Mouse (Mus musculus) gastrocnemius, adult 2 months (tissue): ENCODE data around the gene Ngly1. TPM values are rescaled to one million over a fixed set of nuclear protein-coding genes. Genes with fewer than 3 reads are reported as not detected.

Experiments
- DNase-seq: peaks from one replicate; pipeline ENCODE4 v3.0.0; 2022
- H3K27ac ChIP-seq: fragments of 200-600 bp; 2 replicates; pipeline ENCODE4 v1.8.1; 2022; ENCODE audit warnings: mild to moderate bottlenecking
- H3K4me3 ChIP-seq: fragments of 200-600 bp; 2 replicates; pipeline ENCODE4 v1.8.1; 2022; ENCODE audit warnings: mild to moderate bottlenecking, moderate library complexity
- CTCF ChIP-seq: fragments of 200-600 bp; IDR thresholded peaks from 2 replicates; pipeline ENCODE4 v1.8.1; 2022; ENCODE audit warnings: antibody characterized with exemption, mild to moderate bottlenecking, moderate library complexity
- intact Hi-C: fragments of 180-260 bp; cut with DNase I; formaldehyde crosslinking; loops from one replicate; pipeline ENCODE4 v1.15.1; 2025
- total RNA-seq, 2 experiments: library from RNA; stranded (reverse); gene quantifications; 2 replicates each; pipeline ENCODE4 v1.2.3; 2021

Gene Ngly1
- total RNA-seq, 2 experiments from 2014 or later = 46.7 to 52.5 TPM

DNA sequence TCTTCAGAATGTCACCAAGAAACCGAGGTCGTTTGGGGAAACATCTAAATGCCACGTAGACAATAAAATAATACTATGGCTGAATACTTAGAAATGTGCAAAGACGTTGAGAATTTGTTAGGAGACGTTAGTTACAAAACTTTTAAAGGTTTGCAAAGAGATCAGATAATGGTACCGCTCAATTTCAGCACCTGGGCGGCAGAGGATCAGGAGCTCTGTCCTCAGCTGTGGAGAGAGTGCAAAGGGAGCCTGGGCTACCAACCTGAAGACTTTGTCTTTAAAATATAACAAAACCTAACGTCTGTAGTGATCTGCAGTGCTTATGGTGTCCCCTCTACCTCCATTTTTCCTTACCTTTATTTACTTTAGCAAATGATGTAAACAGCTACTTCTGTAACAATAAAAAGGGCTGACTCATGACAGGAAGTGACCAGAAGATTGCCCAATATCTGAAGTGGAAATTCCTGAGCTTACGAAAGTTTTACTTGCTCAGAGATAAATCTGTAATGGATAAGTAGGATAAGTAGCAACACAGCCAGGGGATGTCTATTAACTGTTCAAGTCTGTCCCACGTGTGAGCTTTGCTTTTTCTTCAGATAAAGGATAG lies 5.4 kb upstream of the Ngly1 start:
- DNase-seq = no peak
- Histone ChIP-seq H3K27ac (peak overlapping the region; percentile 93), H3K4me3 (peak overlapping the region; percentile 83)
- TF ChIP-seq CTCF = no peak
- intact Hi-C loops = no loop called here

DNA sequence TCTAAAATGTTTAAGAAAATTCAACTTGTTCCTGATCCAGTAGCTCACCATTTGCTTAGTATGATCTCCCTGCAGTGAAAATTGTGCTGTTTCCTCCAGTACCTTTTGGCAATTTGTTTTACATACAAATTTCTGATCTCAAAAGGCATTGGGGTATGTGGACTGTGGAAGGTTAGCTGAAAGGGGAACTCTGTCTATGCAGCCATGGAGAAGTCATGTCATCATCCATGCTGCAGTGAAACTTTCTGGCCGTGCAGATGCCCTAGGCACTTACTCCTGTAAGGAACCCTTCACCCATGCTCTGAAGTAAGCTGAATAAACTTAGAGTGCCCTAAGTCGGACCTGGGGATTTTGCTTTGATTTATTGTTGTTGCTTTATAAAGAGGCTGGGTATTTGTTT lies 4.7 kb upstream of the Ngly1 start:
- peak overlapping the region; percentile 83 for H3K4me3 ChIP-seq
- intact Hi-C loops = no loop called here
- H3K27ac ChIP-seq = peak overlapping the region; percentile 93
- no peak for DNase-seq
- no peak for TF ChIP-seq CTCF

DNA sequence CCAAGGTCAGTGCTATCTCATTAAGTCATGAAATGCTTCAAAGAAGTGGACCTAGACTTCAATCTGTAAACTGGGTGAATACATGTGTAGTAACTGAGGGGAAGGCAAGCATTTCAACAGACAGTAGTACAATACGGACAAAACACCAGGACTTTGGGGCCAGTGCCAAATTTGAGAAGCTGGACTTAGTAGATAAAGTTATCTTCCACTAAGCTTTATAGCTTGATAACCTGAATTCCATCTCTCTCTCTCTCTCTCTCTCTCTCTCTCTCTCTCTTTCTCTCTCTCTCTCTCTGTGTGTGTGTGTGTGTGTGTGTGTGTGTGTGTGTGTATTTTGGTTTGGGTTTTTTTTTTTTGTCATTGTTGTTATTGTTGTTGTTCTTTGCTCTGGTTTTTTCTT lies 4.0 kb upstream of the Ngly1 start:
- H3K27ac ChIP-seq = no peak overlapping the region
- no peak for DNase-seq
- no peak for TF ChIP-seq CTCF
- intact Hi-C loops = no loop called here
- H3K4me3 ChIP-seq = no peak overlapping the region

DNA sequence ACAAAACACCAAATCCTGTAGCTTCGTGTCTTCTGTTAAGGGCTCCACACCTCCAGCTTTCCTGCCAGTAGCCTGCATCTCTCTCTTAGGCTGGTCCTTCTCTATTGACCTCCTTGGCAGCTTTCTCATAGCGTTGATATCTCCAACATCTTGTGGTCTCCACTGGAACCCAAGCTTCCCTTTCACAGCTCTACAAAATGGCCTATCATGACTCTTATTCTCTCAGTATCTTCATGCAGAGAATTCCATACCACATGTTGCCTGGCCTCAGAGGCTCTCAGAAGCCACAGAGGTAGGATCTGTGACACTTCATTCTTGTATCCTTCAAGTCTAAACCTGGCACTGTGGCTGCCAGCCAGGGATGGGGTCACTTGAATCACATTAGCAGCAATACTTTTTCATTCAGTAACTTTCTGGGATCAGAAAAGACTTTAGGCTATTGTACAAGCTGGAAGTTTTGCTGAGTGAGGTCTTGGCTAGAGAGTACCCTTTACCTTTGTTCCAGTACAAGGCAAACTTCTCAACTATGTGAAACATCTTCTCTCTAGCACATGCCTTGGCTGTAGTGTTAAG lies 2.7 kb upstream of the Ngly1 start:
- no peak for DNase-seq
- no peak for TF ChIP-seq CTCF
- H3K4me3 ChIP-seq = no peak overlapping the region
- H3K27ac ChIP-seq = no peak overlapping the region
- intact Hi-C loops = no loop called here

DNA sequence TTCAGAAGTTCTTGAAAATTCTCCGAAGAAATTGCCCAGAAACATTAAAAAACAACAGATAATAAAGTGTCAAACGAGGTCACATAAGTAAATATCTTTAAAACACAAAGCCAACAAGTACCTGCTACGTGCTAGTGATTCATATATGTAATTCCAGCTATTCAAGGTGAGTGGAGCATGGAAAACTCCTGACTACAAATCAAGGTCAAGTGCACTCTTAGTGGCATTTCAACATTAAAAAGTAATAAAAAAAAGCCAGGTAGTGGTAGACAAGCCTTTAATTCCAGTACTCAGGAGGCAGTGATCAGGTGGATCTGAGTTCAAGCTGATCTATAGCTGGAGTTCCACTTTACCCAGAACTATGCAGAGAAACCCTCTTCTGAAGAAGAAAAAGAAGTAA lies 945 bp upstream of the Ngly1 start:
- H3K4me3 ChIP-seq = peak overlapping the region; percentile 93
- intact Hi-C loops = loop anchor here (2.0 kb wide), 1 partner anchor 117 kb away; the partner anchor contains the start of gene Top2b

DNA sequence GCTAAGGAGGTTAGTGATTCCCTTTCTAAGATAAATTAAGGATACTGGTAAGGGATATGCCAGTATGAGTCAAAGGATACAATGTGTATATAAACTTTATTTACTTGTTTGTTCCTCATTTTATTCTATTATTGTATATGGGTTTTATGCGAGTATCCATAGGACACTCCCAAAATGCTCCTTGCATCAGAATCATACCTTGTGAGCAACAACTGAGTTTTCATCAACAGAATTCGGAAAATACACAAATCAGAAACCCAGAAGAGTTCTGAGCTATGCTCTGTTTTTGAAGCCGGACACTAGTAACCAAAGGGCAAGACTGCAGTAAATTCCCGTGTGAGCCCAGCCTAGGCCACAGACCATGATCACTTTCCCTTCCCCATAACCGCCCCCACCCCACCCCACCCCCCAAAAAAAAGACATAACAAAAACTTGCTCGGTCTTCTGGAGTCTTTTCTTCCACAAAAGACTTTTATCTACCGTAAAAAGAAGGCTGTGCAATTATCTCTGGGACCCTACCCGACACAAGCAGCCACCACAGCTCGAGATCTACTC lies 400 bp upstream of the Ngly1 start:
- H3K4me3 ChIP-seq = peak overlapping the region; percentile 93
- no peak for DNase-seq
- intact Hi-C loops = loop anchor here (2.0 kb wide), 1 partner anchor 116 kb away; the partner anchor contains the start of gene Top2b
- H3K27ac ChIP-seq = peak overlapping the region; percentile 100
- TF ChIP-seq CTCF = no peak

More for the DNA sequence above, 945 bp upstream of the Ngly1 start:
- DNase-seq = no peak
- H3K27ac ChIP-seq = peak overlapping the region; percentile 100
- TF ChIP-seq CTCF = no peak

DNA sequence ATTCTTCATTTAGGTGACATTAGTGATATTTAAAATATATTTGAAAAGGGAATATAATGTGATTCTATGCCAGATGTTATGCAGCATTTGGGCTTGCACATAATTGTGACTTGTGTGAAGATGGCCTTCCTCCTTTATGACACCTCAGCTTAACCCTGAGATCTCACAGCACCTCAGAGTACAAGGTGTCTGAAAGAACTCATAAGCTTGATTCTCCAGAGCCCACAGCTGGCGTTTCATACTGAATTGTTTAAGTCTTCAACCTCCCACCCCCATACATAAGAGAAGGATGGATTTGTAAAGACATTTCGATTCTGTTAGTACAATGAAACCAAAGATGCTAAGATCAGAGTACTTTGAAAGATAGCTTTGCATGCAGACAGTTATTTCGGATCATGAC lies 1.0 kb downstream of the Ngly1 start:
- H3K27ac ChIP-seq = peak overlapping the region; percentile 100
- no peak for TF ChIP-seq CTCF
- no peak for DNase-seq

DNA sequence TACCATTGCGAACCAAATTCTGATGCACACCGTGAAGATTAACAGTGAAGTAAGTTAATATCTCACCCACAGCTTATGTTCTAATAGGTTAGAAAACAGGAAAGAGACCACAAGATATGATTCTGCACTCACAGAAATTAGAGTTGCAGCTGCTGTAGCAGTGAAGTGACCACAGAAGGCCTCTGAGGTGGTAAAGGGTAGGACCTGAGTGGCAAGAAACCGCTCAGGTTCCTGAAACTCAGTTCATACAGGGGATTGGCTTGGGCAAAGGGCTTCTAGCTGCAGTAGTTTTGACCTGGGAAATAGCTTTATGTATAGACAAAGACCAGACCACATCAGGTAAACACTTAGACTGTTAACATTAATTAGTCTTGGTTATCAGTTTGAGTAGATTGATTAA lies 6.7 kb downstream of the Ngly1 start:
- no peak for DNase-seq
- intact Hi-C loops = no loop called here
- TF ChIP-seq CTCF = no peak
- H3K27ac ChIP-seq = no peak overlapping the region
- no peak overlapping the region for H3K4me3 ChIP-seq

More for the DNA sequence above, 1.0 kb downstream of the Ngly1 start:
- H3K4me3 ChIP-seq = peak overlapping the region; percentile 93
- intact Hi-C loops = no loop called here

DNA sequence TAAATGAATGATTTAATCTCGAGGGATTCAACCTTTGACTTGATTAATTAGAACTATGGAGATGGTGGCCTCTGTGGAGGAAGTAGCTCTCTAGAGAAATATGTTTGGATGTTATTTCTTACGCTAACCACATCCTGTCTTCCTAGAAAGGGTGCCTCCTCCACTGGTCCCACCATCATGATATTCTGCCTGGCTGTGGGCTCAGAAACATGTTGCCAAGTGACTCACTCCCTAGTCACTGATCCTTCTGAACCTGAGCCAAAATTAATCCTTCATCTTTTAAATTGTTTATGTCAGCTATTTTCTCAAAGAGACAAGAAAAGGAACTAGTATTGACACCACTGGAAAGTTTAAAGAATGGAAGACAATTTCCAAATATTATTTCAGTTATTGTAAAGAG lies 7.1 kb downstream of the Ngly1 start:
- Histone ChIP-seq H3K4me3 (no peak overlapping the region), H3K27ac (no peak overlapping the region)
- no peak for DNase-seq
- no peak for TF ChIP-seq CTCF
- intact Hi-C loops = no loop called here

DNA sequence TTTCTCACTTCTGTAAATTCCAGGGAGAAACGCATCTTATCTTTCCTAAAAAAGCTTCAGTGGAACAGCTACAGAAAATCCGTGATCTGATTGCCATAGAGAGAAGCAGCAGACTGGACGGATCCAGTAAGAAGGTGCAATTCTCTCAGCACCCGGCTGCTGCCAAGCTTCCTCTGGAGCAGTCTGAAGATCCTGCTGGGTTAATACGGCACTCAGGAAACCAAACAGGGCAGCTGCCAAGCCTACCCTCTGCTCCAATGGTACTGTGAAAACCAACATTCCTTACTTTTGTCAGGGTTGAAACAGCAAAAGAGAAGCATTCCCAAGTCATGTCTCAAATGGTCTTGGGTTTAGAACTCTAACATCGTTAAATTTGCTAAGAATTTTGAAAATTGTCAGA lies 11.5 kb downstream of the Ngly1 start:
- no peak for TF ChIP-seq CTCF
- H3K4me3 ChIP-seq = no peak overlapping the region
- H3K27ac ChIP-seq = no peak overlapping the region
- no peak for DNase-seq
- intact Hi-C loops = no loop called here

DNA sequence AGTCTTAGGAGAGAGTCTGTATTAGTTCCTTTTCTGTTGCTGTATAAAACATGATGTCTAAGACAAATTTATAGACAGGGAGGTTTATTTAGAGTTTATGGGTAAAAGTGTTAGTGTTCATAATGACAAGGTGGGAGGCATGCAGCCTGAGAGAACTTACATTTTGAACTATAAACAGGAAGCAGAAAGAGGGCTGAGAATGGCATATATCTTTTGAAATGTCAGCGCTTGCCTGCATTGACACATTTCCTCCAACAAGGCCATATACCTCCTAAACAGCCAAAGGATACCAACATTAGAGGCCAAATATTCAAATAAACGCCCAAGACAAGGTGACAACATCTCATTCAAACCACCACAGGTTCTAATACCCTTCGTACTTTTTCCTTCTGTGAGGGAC lies 12.8 kb downstream of the Ngly1 start:
- no peak for TF ChIP-seq CTCF
- H3K27ac ChIP-seq = no peak overlapping the region
- intact Hi-C loops = no loop called here
- H3K4me3 ChIP-seq = no peak overlapping the region
- no peak for DNase-seq

DNA sequence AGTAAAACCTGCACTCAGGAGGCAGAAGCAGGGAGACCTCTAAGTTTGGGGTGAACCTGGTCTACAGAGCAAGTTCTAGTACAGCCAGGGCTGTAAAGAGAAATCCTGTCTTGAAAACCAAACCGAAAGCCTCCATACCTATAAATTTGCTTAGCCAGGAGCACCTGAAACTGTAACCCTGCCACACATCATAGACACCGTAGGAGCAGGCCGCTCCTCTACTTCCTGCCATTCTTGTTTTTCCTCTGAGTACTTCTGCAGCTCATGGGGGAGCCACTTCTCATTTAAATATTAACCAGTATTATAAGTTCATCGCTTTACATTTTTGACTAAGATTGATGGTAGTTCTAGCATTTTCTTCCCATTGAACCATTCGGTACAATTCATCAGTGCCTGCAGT lies 17.9 kb downstream of the Ngly1 start:
- no peak for DNase-seq
- H3K27ac ChIP-seq = no peak overlapping the region
- no peak for TF ChIP-seq CTCF
- no peak overlapping the region for H3K4me3 ChIP-seq
- intact Hi-C loops = no loop called here

DNA sequence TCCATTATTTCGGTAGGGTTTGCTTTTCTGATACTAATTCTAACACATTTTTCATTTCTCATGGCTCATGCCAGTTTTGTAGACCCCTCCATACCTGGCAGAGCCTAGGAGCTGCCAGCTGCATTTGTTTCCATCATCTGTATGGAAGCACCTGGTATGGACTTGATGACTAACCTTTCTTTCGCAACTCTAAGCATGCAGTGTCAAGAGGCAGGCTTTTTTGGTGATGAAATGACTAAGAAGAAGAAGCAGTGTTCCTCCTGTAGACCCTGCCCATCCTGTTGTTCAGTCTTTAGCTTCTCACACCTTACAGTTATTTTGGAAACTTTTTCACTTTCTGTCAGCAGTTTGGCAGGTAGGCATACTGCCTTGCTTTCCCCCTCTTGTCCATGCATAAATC lies 20.7 kb downstream of the Ngly1 start:
- no peak for TF ChIP-seq CTCF
- no peak overlapping the region for H3K27ac ChIP-seq
- no peak overlapping the region for H3K4me3 ChIP-seq
- intact Hi-C loops = no loop called here
- no peak for DNase-seq

DNA sequence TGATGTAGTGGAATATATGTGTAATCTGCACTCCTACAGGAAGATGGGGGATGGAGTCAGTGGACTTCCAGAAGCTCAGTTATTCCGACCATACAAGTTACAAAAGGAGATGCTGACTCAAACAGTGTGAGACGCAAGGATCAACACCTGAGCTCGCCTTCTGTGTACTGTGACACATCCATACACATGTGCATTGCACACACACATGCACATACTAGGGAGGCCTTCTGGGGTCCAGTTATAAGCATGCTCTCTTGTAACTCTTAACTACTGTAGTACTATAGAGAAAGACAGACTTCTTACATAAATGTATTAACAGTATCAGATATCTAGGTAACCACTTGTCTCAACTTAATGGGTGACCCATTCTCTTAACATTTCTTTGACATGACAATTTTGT lies 24.6 kb downstream of the Ngly1 start:
- DNase-seq = no peak
- no peak for TF ChIP-seq CTCF
- Histone ChIP-seq H3K4me3 (no peak overlapping the region), H3K27ac (no peak overlapping the region)
- intact Hi-C loops = no loop called here
